Mouse (Mus musculus): ENCODE data around the gene Ntmt1.

- TF ChIP-seq EP300 (optimal IDR thresholded peaks at IDR 0.05) (no peak), CTCF (IDR thresholded peaks at IDR 0.05; ENCODE audit: low read depth) (no peak)
Measured at GRCm38 (mm10) chr2:30836238-30836990, 28.8 kb downstream of the Ntmt1 start.

Data from stomach, postnatal 0 days (tissue).